Mouse (Mus musculus) spleen, adult 18-20 months (tissue): ENCODE results near the gene Fgfr2.
"Not testable (repeated sequence)": the region's sequence is repeated elsewhere in the genome, so short reads cannot be mapped to it uniquely, and the experiment has no call there.

Experiments
- DNase-seq, 2 experiments: peaks; one replicate each; pipeline ENCODE4 v3.0.0; 2022; ENCODE audit warnings: mixed read lengths in 2 of 2

Gene Fgfr2

DNA sequence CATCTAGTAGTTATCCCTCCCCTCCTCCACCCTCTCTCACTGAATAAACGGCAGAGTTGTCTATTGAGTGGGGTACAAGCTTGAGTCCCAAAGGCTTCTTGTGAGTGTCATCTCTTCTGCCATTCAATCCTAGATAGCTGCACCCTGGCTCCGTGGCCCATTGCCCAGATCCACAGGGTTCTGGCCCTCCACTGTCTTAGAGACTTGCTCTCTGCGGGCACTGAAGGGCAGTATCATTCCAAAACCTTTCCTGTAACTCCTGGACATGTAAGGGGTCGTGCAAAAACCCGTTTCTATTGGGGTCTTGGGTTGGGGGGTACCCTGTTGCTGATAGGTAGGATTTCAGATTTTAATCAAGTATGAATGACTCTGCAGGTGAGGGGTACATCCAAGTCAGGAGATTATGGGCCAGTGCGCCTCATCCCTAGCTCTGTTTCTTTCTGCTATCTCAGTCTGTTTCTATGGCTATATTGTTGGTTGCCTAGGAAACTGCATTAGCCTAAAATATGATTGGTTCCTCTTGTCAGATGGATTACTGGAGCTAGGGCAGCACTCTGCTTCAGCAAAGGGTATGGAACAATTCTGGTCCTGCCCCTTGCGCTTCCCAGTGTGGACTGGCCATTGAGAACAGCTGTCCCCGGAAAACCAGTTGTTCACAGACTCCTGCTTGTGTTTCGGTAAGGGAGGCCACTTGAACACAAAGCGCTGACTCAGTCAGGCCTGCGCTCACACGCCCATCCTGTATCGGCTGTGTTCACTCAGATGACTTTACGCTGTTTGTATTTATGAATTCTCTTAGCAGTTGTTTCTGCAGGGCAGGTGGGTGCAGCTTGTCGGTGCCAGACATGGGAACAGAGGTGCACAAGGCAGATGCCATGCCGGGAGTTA is 2426.6 kb downstream of the Fgfr2 start:
- DNase-seq = no peak

- no peak for DNase-seq
Measured at GRCm38 (mm10) chr7:130695669-130696338, 2427.3 kb downstream of the Fgfr2 start.

DNA sequence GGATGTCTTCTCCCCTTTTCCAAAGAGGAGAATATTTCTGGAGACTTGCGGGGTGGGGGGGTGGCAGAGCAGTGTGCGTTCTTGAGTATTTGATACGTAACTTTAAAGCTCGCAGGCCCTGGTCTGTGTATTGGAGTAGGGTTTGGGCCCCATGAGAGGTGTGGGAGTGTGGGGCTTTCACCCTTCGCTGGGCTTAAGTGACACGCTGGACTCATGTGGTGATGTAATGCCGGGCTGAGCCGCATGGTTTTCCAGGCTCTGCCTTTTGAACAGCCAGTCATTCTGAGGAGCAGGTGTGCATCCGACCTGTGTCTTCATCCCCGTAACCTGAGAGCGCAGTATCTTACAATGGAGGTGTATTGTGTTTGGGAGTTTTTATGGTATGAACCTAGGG is 2429.4 kb downstream of the Fgfr2 start:
- no peak for DNase-seq

- no peak for DNase-seq
Measured at GRCm38 (mm10) chr7:130692943-130693799, 2430.0 kb downstream of the Fgfr2 start.

GRCm38 (mm10) chr7:130692392-130692942 is 2430.7 kb downstream of the Fgfr2 start:
- DNase-seq = peak in 1 of 2 experiments; percentile 8

DNA sequence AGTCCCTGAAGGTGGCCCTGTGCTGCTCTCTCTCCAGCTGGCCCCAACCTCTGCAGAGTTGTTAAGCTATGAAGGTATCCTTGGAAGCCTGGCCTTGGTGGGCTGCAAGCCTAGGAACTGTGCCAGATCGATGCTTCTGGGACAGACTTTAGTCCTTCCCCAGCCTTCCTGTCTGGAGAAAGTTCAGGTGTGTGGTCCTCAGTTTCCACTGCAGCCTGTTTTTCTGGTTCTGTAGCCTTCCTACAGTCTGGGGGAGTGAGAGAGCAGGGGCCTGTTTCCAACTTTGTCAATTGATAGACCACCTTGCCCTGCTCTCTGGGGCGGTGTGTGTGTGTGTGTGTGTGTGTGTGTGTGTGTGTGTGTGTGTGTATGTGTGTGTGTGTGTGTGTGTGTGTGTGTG is 2431.2 kb downstream of the Fgfr2 start:
- DNase-seq = no peak

- DNase-seq = no peak
Measured at GRCm38 (mm10) chr7:130690869-130691268, 2432.3 kb downstream of the Fgfr2 start.

DNA sequence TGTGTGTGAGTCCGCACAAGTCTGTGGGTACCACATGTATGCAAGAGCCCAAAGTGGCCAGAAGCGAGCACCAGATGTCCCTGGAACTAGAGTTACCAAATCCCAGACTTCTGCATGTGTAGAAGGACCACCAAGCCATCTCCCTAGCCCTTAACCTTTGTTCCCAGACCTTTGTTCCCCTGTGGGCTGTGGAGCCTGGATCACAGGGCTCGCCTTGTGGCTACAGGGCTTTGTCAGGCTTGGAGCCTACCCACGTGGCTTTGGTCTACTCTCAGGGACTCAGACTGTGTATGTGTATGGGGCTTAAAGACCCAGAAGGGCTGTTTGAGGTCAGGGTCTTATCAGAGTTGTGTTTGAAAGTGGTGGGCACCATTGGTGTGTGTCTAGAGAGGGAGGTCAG is 2434.5 kb downstream of the Fgfr2 start:
- no peak for DNase-seq

- DNase-seq = no peak
Measured at GRCm38 (mm10) chr7:130681798-130682197, 2441.4 kb downstream of the Fgfr2 start.

DNA sequence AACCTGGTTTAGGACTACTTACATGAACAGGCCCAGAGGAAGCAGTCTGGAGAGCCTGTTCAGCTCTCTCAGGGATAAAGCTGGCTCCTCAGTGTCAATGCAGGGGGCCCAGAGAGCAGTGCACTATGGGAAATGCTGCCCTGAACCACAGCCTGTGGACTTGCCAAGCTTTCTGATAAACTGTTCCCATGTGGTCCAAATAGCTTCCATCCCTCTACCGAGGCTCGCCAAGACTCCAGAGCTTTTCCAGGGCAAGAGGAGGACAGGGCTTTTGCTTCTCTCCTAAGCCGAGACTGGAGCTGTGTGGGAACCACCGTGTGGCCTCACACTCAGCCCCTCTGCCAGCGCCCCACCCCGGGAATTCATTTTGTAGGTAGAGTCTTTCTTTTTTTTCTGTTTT is 2444.7 kb downstream of the Fgfr2 start:
- DNase-seq = no peak

DNA sequence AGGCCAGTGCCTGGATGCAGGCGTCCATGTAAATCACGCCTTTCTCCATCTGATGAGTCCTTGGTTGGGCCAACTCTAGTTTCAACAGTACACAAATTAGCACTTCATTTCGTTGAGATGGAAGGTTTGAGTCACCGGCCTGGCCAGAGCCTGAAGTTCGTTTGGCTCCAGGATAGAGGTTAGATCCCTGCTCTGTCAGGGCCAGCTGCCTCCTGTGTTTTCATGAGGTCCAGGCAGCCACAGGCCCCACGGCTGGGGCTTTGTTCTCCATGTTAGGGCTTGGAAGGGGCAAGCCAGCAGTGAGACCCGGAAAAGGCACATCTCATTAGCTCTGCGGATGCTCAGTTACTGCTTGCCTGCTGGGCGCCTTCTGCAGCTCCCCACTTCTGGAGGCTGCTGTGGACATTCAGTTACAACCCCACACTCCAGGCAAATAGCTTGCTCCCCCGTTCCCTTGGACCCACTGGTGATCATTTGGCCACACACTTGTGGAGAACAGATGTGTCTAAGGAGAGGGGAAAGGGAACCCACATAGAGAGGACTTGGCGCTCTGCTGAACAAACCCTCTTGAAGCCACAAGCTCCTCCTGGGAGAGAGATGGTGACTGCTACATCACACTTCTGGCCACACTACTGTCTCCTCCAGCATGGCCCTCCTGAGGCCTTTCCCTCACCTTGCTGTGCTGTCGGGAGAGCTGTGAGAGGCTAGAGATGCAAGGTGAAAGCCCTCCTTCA is 2445.4 kb downstream of the Fgfr2 start:
- DNase-seq = no peak

DNA sequence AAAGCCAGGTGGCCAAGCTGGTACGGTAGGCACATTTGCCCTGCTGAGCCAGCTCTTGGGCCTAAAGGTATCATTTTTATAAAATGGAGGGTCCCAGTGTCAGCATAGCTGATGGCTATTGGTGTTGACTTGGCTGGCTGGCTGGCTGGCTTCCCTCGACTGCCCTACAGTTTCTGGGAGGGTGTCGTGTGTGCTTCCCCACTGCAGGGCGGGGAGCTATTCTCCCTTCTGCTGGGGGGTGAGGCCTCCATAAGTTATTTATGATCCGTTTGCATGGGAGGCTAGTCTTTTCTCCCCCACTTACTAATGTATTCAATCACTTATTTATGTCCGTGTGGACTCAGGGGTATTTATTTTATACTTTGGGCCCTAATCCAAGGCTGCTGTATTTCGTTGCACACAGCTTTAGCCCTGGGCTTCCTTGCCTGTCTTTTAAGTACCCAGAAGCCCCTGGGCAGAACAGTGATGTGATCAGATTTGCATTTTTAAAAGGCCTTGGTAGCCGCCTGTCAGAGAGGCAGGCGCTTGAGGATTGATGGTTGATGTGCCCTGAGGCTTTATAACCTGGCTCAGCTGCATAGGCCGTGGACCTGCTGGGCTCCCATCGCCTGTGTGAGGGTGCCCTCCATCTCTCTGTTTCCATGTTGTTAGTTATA is 2446.1 kb downstream of the Fgfr2 start:
- no peak for DNase-seq

- DNase-seq = no peak
Measured at GRCm38 (mm10) chr7:130674526-130674925, 2448.6 kb downstream of the Fgfr2 start.

- no peak for DNase-seq
Measured at GRCm38 (mm10) chr7:130673169-130674033, 2449.7 kb downstream of the Fgfr2 start.

- no peak for DNase-seq
Measured at GRCm38 (mm10) chr7:130671301-130671700, 2451.8 kb downstream of the Fgfr2 start.

DNA sequence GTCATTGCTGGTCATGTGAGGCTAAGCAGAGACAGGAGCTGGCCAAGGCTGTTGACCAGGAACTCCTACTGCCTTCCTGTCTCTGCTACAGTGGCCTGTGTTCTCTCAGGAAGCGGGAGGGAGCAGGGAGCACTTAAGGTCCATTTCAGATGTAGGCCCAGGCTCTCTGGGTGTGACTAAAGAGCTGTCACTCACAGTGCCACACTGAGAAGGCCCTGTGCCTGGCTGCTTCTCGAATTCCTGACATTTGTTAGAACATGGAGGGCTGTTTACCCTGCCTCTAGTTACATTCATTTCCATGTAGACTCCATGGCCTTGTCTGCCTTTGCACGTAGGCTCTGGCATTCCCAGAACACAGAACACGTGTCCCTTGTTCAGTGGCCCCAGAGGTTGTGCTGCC is 2452.8 kb downstream of the Fgfr2 start:
- DNase-seq = no peak

GRCm38 (mm10) chr7:130669370-130669881 is 2453.7 kb downstream of the Fgfr2 start:
- DNase-seq = no peak

- DNase-seq = no peak
Measured at GRCm38 (mm10) chr7:130668729-130669281, 2454.3 kb downstream of the Fgfr2 start.

GRCm38 (mm10) chr7:130668013-130668412 is 2455.1 kb downstream of the Fgfr2 start:
- DNase-seq = not testable (repeated sequence)

DNA sequence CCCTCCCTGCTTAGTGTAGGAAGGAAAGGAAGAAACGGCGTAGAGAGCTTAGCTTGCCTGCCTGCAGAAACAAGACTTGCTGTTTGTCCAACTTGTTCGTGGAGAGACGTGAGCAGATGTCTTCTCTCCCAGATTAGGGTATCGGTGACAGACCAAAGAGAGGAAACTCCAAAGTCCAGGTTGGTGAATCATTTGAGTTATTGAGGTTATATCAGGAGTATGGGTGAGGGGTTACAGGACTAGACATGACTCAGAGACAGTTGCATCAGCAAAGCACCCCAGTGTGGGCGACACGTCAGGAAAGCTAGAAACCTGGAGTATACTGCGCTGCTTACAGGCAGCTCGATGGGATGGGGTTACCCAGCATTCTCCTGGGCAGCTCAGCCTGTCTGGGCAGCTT is 2457.8 kb downstream of the Fgfr2 start:
- DNase-seq = no peak
